ENCODE assay signal across 8 mouse cellular contexts in the genomic region with DNA sequence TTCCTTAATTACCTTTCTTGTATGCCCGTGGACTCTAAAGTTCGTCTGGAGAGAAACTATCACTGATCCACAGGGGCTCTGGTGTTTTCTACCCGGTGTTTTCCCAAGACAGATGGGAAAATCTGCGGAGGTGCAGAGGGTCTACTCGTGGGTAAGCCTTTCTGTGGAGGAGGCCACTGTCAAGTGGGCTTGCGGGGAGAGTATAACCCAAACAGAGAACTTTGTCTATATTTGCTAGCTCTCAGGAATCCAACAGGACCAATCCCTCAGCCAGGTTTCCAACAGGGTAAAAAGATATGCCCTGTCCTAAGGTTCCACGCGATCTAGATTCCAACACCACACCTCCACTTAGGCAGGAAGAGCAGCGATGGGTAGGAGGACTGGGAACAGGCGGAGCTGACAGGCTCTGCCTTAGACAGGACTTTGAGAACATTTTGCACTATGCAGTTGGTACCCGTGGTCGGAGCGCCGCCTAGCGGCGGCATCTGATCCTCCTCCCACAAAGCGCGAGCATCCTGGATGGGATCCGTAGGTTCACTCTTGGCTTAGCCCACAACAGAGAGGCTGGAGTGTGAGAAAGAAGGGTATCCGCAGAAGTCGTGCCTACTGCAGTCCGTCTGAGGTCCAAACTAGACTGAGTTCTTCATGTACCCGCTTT. TPM values are rescaled to one million over a fixed set of nuclear protein-coding genes. Genes with fewer than 3 reads are reported as not detected.
DNase-seq lines count a peak whose midpoint lies in the region; ATAC-seq lines count a peak whose summit lies in the region.

No protein-coding gene starts in this region.

- peaks cover 12% of the 10 kb centered on the region for H3K4me1 ChIP-seq in limb, embryonic 12.5 days (replicated peaks)

- peak; percentile 49 for ATAC-seq in limb, embryonic 12.5 days (ENCODE audit: insufficient number of reproducible peaks, insufficient read depth, low FRiP score, low TSS enrichment, low read depth)
- ATAC-seq in monocyte, adult 5-6 weeks (replicated peaks; ENCODE audit: insufficient number of reproducible peaks, low FRiP score, low TSS enrichment, poor library complexity, severe bottlenecking) = 0 out of 2 replicates have a peak, but pooled peaks have one; percentile 7

- 19% methylated on average over 23 of the region's 23 CpGs for WGBS in limb, embryonic 12.5 days

- DNase-seq in 416B (ENCODE audit: low read depth) (peak; percentile 66), adipocyte (ENCODE audit: low spot score) (peak; percentile 80)
- DNase-seq in embryo, embryonic 10.5 days (ENCODE audit: low spot score) = peak; percentile 89
- DNase-seq in gastrocnemius, postnatal 4 days (ENCODE audit: low spot score in 2 of 2) = peak; percentile 63 to 75
- DNase-seq in kidney, adult 18-20 months = peak; percentile 61
- peak; percentile 67 for DNase-seq in telencephalon, adult 2 months (ENCODE audit: low read depth, low spot score)

- no peak overlapping the region for H3K4me3 ChIP-seq in limb, embryonic 12.5 days (replicated peaks)

- no peaks in the 10 kb centered on the region for H3K36me3 ChIP-seq in limb, embryonic 12.5 days

- H3K27ac ChIP-seq in limb, embryonic 12.5 days = no peak overlapping the region

- H3K9me3 ChIP-seq in limb, embryonic 12.5 days = no peaks in the 10 kb centered on the region

- peaks cover 24% of the 10 kb centered on the region for H3K27me3 ChIP-seq in limb, embryonic 12.5 days

- H3K4me2 ChIP-seq in limb, embryonic 12.5 days = no peak overlapping the region

- H3K9ac ChIP-seq in limb, embryonic 12.5 days (replicated peaks) = no peak overlapping the region

RNA-seq across cellular contexts. Expression of a gene that starts 46.9 kb away (rescaled TPM):
- total RNA-seq in gastrocnemius, postnatal 4 days (2021) = under 1 TPM; 0.07 to 0.08 TPM
- not detected in 2 replicates for polyA plus RNA-seq in limb, embryonic 12.5 days (2016; fragmentation: Nextera tagmentation; extraction: Ambion mirVana)
- total RNA-seq in monocyte, adult 5-6 weeks (2017) = not detected in 3 replicates
